Mouse (Mus musculus): ENCODE measurements around the gene C9orf72.
"Not testable (repeated sequence)": the region's sequence is repeated elsewhere in the genome, so short reads cannot be mapped to it uniquely, and the experiment has no call there.

C9orf72 gene

GRCm38 (mm10) chr4:35225734-35226495, at the start of gene C9orf72:
TSS of gene C9orf72 (minus strand) at chr4:35226175.
- DNase-seq: peak; percentile 87 to 93

DNA sequence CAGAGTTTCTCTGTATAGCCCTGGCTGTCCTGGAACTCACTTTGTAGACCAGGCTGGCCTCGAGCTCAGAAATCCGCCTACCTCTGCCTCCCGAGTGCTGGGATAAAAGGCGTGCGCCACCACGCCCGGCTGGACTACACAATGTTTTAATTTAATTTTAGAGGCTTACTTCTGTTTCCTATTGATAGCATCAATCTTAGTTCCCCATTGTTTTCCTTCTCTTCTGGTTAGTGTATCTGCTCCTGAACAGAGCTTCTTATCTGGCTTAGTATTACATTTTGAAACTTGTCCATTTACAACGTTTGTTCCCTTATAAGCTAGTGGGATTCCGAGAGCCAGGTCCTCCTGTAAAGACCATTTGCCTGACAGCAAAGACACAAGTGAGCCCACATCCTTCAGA, 33.0 kb upstream of the C9orf72 start:
- no peak for DNase-seq

GRCm38 (mm10) chr4:35244023-35244422, 18.0 kb upstream of the C9orf72 start:
- no peak for DNase-seq

- DNase-seq: no peak
Observed at GRCm38 (mm10) chr4:35241735-35242134, 15.8 kb upstream of the C9orf72 start.

- no peak for DNase-seq
Observed at GRCm38 (mm10) chr4:35238696-35239095, 12.7 kb upstream of the C9orf72 start.

- not testable (repeated sequence) for DNase-seq
Observed at GRCm38 (mm10) chr4:35238240-35238639, 12.3 kb upstream of the C9orf72 start.

- no peak for DNase-seq
Observed at GRCm38 (mm10) chr4:35236313-35236712, 10.3 kb upstream of the C9orf72 start.

- no peak for DNase-seq
Observed at GRCm38 (mm10) chr4:35228260-35228659, 2.3 kb upstream of the C9orf72 start.

GRCm38 (mm10) chr4:35226496-35226992, 569 bp upstream of the C9orf72 start:
- DNase-seq: no peak

DNA sequence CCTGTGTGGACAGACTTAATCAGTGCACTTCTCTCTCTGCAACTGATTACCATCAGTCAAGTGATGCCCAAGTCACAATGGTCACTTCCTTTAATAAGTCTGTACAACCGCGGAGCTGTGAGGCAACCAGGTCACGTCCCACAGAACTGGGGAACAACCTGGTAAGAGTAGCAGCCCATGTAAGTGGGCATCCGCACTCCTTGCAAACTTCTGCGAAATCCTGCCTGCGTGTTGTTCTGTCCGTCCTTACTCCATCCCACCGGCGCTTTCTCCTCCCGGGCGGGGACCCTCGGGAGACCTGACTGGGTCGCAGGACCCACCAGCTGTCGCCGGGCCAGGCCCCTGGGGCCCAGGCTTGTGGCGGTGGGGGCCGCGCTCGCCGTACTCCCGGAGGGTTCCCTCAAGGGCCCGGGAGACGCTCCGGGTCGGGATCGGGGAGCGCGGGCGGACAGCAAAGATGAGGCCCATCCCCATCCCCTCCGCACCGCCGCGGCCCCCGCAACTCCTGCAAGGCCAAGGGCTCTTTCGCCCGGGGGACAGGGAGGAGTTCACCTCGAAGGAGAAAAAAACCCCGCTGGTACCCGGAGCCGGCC, 738 bp downstream of the C9orf72 start:
- DNase-seq: peak in 1 of 2 experiments; percentile 2

GRCm38 (mm10) chr4:35224101-35224500, 1.9 kb downstream of the C9orf72 start:
- DNase-seq: no peak

DNA sequence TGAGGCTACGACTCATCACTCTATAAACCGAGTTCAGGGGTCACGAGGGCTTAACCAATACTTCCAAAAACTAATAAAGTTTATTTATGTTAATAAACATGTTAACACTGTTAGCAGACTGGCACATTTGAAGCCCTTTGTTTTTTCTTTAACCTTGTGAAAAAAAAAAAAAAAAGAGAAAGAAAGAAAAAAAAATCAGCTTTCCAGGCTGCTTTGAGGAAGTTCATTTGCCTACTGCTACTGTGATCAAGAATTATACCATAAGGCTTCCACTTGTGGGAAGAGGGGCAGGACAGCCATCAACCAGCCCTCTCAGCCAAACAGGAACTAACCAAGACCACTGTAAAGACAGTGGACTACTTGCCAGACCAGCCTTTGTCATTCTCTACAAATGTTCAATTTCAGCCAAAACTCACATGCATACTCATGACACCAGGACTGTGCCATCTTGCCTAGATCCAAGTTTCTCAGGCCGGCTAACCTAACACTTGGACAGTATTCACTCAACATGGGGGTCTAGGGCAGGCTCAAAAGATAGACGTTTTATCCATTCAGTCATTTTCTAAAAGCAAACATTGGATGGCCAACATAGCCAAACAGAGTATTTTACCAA, 2.5 kb downstream of the C9orf72 start:
- no peak for DNase-seq

GRCm38 (mm10) chr4:35221903-35222302, 4.1 kb downstream of the C9orf72 start:
- DNase-seq: no peak

DNA sequence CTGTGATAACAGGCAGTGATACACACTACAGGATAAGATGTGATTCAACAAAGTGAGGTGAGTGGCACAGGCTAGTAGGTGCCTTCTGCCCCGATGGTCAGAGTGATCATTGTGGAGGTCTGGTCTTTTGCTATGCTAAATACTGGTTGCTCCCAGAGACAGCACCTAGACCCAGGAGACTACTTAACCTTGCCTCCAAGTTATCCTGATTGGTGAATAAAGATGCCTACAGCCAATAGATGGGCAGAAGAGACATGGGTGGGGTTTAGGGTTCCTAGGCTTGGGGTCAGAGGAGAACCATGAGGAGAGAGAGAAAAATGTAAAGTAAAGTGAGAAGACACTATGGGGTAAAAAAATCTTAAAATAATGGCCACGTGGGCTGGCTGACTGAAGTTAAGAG, 4.8 kb downstream of the C9orf72 start:
- DNase-seq: no peak

DNA sequence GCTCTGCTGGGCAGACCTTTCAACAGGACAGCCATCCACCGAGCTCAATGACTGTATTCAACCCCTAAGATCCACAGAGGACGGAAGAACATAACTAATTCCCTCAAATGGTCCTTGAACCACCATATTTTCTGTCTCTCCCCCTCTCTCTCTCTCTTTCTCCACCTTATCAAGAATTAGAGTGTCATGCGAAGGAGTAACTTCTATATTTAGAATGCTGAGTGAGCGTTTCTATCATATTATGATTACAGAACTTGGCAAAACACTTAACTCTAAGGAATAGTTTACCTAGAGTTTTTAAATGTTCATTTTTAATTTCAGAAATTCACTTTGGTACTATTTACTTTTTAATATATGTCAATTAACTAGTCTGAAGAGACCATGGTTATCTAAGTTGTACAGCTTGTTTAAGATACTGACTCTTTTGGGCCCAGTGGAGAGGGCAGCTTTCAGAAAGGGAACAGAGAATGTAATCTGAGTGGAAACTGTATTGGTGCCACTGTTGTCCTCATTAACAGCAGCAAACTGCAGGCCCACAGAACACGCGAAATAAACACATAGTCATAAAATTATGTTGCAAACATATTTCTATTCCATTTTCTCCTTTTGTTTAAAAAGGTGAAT, 5.8 kb downstream of the C9orf72 start:
- no peak for DNase-seq

- no peak for DNase-seq
Observed at GRCm38 (mm10) chr4:35204659-35205058, 21.3 kb downstream of the C9orf72 start.

GRCm38 (mm10) chr4:35203724-35204123, 22.3 kb downstream of the C9orf72 start:
- no peak for DNase-seq

- DNase-seq: no peak
Observed at GRCm38 (mm10) chr4:35201700-35202099, 24.3 kb downstream of the C9orf72 start.

DNA sequence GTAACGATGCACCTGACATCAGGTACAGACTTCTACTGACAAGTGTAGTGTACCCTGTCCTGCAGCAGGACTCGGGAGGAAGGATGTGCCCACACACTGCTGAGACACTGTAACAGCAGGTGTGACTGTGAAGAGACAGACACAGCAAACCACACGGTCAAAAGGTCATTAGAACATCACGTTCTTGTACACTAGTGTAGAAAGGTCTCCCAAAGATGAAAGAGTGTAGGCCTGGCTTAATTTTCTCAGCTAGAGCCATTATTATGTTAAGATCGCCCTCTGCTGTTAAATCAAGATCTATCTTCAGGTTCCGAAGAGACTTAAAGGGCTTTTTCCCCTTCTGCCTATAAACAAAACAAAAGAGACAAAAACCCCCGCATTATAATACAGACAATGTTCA, 33.2 kb downstream of the C9orf72 start:
- DNase-seq: no peak

DNA sequence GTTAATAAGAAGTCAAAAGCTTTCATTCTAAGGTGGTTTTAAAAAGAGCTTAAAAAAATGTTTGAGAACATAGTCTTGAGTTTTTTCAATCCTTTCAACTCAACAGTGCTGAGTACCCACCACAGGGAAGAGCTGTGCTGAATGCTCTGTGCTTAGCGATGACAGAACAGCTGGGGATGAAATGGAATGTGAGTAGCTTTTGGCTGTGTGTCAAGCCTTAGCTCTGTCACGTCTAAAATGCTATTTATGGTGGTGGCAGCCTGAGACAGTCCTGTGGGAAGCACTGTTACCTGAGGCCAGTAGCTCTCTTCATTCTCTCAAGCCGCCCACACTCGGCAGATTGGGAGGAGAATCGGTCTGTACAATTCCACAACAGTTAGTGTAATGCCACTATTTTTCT, 36.2 kb downstream of the C9orf72 start:
- DNase-seq: no peak

DNA sequence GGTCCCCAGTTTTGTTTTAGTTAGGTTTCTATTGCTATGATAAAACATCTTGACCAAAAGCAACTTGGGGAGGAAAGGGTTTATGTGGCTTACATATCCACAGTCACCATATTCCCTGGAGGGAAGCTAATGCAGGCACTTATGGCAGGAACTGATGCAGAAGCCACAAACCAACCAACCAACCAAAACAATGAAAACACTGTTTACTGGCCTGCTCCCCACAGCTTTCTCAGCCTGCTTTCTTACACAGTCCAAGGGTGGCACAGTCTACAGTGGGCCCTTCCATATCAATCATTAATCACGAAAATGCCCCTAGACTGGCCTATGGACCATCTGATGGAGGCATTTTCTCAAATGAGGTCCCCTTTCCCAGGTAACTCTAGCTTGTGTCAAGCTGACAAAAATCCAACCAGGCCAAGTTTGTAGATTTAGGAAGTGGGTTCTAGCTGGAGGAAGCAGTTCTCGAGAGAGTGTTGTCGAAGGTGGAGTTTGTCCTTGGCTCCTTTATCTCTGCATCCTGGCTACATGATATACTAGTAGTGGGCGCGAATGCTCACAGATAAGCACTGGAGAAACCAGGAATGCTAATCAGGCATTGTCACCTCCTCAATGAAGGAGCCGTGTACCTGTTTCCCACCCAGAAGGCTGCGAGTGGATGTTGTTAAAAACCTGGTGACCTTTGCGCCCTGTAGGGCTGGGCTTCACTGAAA, 38.2 kb downstream of the C9orf72 start:
- no peak for DNase-seq

GRCm38 (mm10) chr4:35177926-35178645, 47.9 kb downstream of the C9orf72 start:
- no peak for DNase-seq
